Mouse (Mus musculus): ENCODE measurements around the gene Coq10b. TPM values are rescaled to one million over a fixed set of nuclear protein-coding genes. Genes with fewer than 3 reads are reported as not detected.

The Coq10b gene
- polyA plus RNA-seq, 2 experiments = 12.2 to 19.1 TPM

DNA sequence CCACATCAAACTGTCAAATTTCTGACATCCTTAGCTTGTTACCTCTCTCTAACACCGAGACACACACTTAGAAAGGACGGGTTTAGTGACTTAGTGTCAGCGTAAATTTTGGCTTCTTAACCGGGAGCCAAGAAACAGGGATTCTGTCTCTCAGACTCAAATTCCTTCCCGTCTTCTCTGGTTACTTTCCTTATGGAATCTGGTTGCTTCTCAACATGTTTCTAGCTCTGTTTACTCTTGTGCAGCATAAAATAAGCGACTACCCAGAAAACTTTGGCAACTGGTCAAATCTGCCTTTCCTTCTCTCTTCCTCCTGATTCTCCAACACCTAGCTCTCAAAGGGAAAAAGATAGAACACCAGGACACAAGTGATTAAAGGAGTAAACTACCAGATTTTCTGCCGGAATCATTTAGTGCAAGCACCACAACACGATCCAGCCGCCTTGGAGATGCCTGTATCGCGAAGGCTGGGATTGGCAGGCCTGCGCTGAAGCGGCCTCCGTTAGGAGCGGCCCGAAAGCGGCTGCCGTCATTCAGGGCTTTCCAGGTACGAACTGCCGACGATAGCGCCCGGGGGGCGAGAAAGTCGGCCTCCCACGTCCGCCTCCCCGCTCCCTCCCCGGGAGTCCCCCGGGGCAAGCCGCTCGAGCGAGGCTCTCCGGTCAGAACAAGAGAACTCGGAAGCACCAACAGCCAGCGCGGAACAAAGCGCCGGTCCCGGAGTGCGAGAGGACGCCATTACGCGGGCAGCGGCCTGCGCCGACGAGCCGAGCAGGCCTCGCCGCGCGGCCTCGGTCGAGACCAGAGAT, 25.9 kb upstream of the Coq10b start:
- H3K4me2 ChIP-seq (replicated peaks; ENCODE audit: low read depth, low read length, severe bottlenecking) = peak overlapping the region; percentile 79
- H3K27ac ChIP-seq (replicated peaks; ENCODE audit: low read depth, low read length) = peak overlapping the region; percentile 93
- H3K9ac ChIP-seq (ENCODE audit: low read depth, low read length, severe bottlenecking) = peak overlapping the region; percentile 98
- no peak for TF ChIP-seq POLR2A (IDR thresholded peaks at IDR 0.05; ENCODE audit: borderline replicate concordance, extremely low read depth, insufficient read depth, insufficient read length)
- H3K4me1 ChIP-seq (ENCODE audit: control insufficient read depth, insufficient read depth, low read length) = peaks cover 5% of the 10 kb centered on the region; the same call in 1 of the 2 replicates
- H3K4me3 ChIP-seq (replicated peaks; ENCODE audit: low read length) = peak overlapping the region; percentile 98
- H3K9me3 ChIP-seq (ENCODE audit: control insufficient read depth, low read length) = no peaks in the 10 kb centered on the region
- H3K36me3 ChIP-seq (ENCODE audit: control insufficient read depth, insufficient read depth, low read length) = no peaks in the 10 kb centered on the region
- under 1% methylated on average over 37 of the region's 55 CpGs for WGBS
- no peaks in the 10 kb centered on the region for H3K27me3 ChIP-seq (ENCODE audit: control insufficient read depth, insufficient read depth, low read length)
- peak; percentile 49 for ATAC-seq (ENCODE audit: low FRiP score, low read depth)
- DNase-seq (ENCODE audit: low spot score) = peak; percentile 25

DNA sequence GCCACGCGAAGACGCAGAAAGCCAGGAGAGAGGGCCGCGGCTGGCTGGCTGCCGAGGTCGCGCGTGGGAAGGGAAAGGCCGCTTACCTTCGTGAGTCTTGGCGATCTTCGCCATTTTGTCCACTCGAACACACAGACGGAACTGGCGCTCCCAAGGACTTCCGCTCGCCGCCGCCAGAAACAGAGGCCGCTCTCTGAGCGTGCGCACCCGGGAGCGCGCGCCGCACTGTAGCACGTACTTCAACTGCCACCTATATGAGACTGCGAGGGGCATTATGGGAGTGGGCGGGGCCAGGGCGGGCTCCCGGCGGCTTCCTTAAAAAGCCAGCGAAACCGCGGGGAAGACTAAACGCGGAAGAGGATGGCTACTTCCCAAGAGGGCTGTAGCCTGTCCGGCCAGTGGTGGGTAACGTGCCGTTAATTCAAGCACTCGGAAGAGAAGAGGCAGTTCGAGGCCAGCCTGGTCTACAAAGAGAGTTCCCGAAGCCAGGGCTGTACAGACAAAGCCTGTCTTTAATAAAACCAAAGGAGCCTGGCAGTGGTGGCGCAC, 25.2 kb upstream of the Coq10b start, which contains the start of gene Sf3b1:
Gene Sf3b1, minus strand, starts transcription at position 229 of the 549 bp plus-strand sequence.
- Histone ChIP-seq H3K27ac (replicated peaks; ENCODE audit: low read depth, low read length) (peak within 1 kb of the TSS; percentile 93), H3K27me3 (ENCODE audit: control insufficient read depth, insufficient read depth, low read length) (no peaks in the 10 kb centered on the region), H3K4me1 (ENCODE audit: control insufficient read depth, insufficient read depth, low read length) (peaks cover 5% of the 10 kb centered on the region; the same call in 1 of the 2 replicates), H3K9me3 (ENCODE audit: control insufficient read depth, low read length) (no peaks in the 10 kb centered on the region), H3K9ac (ENCODE audit: low read depth, low read length, severe bottlenecking) (peak within 1 kb of the TSS; percentile 98), H3K36me3 (ENCODE audit: control insufficient read depth, insufficient read depth, low read length) (no peaks in the 10 kb centered on the region), H3K4me3 (replicated peaks; ENCODE audit: low read length) (peak within 1 kb of the TSS; percentile 98), H3K4me2 (replicated peaks; ENCODE audit: low read depth, low read length, severe bottlenecking) (peak within 1 kb of the TSS; percentile 79)
- TF ChIP-seq POLR2A (IDR thresholded peaks at IDR 0.05; ENCODE audit: borderline replicate concordance, extremely low read depth, insufficient read depth, insufficient read length) = peak; percentile 79; the same call in 1 of the 2 replicates
- 2% methylated on average over 35 of the region's 46 CpGs for WGBS
- DNase-seq (ENCODE audit: low spot score) (peak; percentile 96), ATAC-seq (ENCODE audit: low FRiP score, low read depth) (peak; percentile 99)

GRCm38 (mm10) chr1:55027966-55028365, 24.6 kb upstream of the Coq10b start:
- ATAC-seq (ENCODE audit: low FRiP score, low read depth) (no peak), DNase-seq (ENCODE audit: low spot score) (no peak)
- 97% methylated on average over 1 of the region's 1 CpGs for WGBS
- no peak for TF ChIP-seq POLR2A (IDR thresholded peaks at IDR 0.05; ENCODE audit: borderline replicate concordance, extremely low read depth, insufficient read depth, insufficient read length)
- Histone ChIP-seq H3K9ac (ENCODE audit: low read depth, low read length, severe bottlenecking) (no peak overlapping the region), H3K4me3 (replicated peaks; ENCODE audit: low read length) (peak overlapping the region; percentile 98), H3K36me3 (ENCODE audit: control insufficient read depth, insufficient read depth, low read length) (no peaks in the 10 kb centered on the region), H3K4me2 (replicated peaks; ENCODE audit: low read depth, low read length, severe bottlenecking) (peak overlapping the region; percentile 47), H3K27me3 (ENCODE audit: control insufficient read depth, insufficient read depth, low read length) (no peaks in the 10 kb centered on the region), H3K4me1 (ENCODE audit: control insufficient read depth, insufficient read depth, low read length) (peaks cover 5% of the 10 kb centered on the region; the same call in 1 of the 2 replicates), H3K27ac (replicated peaks; ENCODE audit: low read depth, low read length) (no peak overlapping the region), H3K9me3 (ENCODE audit: control insufficient read depth, low read length) (no peaks in the 10 kb centered on the region)

DNA sequence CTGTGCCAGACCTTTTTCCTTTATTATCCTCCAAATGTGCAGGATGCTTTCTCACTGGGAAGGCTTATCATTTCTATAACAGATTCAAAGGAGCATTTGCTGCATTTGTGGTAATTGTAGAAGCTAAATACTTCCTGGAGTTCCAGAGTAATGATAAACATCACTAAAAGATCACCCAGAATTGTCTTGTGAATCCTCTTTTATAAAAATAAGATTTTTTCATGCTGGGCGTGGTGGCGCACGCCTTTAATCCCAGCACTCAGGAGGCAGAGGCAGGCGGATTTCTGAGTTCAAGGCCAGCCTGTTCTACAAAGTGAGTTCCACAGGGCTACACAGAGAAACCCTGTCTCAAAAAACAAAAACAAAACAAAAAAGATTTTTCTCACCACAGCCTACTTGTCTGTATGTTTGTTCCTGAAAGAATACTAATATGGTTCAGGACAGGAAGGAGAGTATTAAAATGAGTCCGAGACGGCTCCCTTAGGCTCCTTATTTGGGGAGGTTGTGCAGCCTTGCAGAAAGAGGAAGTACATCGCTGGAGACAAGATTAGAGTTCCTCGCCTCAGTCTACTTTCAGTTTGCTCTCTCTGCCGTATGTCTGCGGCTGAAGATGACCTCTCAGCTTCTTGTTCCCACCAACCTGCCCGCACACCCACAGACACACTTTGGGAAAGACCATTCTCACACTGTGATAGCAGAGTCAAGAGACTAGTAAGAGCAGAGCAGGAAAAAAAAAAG, 23.9 kb upstream of the Coq10b start:
- H3K4me1 ChIP-seq (ENCODE audit: control insufficient read depth, insufficient read depth, low read length) = peaks cover 5% of the 10 kb centered on the region; the same call in 1 of the 2 replicates
- H3K4me3 ChIP-seq (replicated peaks; ENCODE audit: low read length) = no peak overlapping the region
- H3K27ac ChIP-seq (replicated peaks; ENCODE audit: low read depth, low read length) = no peak overlapping the region
- no peak for ATAC-seq (ENCODE audit: low FRiP score, low read depth)
- H3K9ac ChIP-seq (ENCODE audit: low read depth, low read length, severe bottlenecking) = no peak overlapping the region
- no peak overlapping the region for H3K4me2 ChIP-seq (replicated peaks; ENCODE audit: low read depth, low read length, severe bottlenecking)
- TF ChIP-seq POLR2A (IDR thresholded peaks at IDR 0.05; ENCODE audit: borderline replicate concordance, extremely low read depth, insufficient read depth, insufficient read length) = no peak
- H3K9me3 ChIP-seq (ENCODE audit: control insufficient read depth, low read length) = no peaks in the 10 kb centered on the region
- H3K27me3 ChIP-seq (ENCODE audit: control insufficient read depth, insufficient read depth, low read length) = no peaks in the 10 kb centered on the region
- no peak for DNase-seq (ENCODE audit: low spot score)
- no peaks in the 10 kb centered on the region for H3K36me3 ChIP-seq (ENCODE audit: control insufficient read depth, insufficient read depth, low read length)
- 87% methylated on average over 11 of the region's 11 CpGs for WGBS

GRCm38 (mm10) chr1:55029446-55029845, 23.1 kb upstream of the Coq10b start:
- peaks cover 5% of the 10 kb centered on the region; the same call in 1 of the 2 replicates for H3K4me1 ChIP-seq (ENCODE audit: control insufficient read depth, insufficient read depth, low read length)
- no peak for ATAC-seq (ENCODE audit: low FRiP score, low read depth)

More at GRCm38 (mm10) chr1:55029446-55029845, 23.1 kb upstream of the Coq10b start:
- Histone ChIP-seq H3K27ac (replicated peaks; ENCODE audit: low read depth, low read length) (no peak overlapping the region), H3K36me3 (ENCODE audit: control insufficient read depth, insufficient read depth, low read length) (no peaks in the 10 kb centered on the region), H3K9ac (ENCODE audit: low read depth, low read length, severe bottlenecking) (no peak overlapping the region), H3K4me3 (replicated peaks; ENCODE audit: low read length) (no peak overlapping the region), H3K27me3 (ENCODE audit: control insufficient read depth, insufficient read depth, low read length) (no peaks in the 10 kb centered on the region), H3K4me2 (replicated peaks; ENCODE audit: low read depth, low read length, severe bottlenecking) (no peak overlapping the region), H3K9me3 (ENCODE audit: control insufficient read depth, low read length) (no peaks in the 10 kb centered on the region)
- WGBS = 57% methylated on average over 4 of the region's 4 CpGs
- no peak for TF ChIP-seq POLR2A (IDR thresholded peaks at IDR 0.05; ENCODE audit: borderline replicate concordance, extremely low read depth, insufficient read depth, insufficient read length)
- DNase-seq (ENCODE audit: low spot score) = no peak

Measured in limb, embryonic 14.5 days (tissue).